Comparison of ENCODE assay signal across 8 mouse cellular contexts in the genomic region with DNA sequence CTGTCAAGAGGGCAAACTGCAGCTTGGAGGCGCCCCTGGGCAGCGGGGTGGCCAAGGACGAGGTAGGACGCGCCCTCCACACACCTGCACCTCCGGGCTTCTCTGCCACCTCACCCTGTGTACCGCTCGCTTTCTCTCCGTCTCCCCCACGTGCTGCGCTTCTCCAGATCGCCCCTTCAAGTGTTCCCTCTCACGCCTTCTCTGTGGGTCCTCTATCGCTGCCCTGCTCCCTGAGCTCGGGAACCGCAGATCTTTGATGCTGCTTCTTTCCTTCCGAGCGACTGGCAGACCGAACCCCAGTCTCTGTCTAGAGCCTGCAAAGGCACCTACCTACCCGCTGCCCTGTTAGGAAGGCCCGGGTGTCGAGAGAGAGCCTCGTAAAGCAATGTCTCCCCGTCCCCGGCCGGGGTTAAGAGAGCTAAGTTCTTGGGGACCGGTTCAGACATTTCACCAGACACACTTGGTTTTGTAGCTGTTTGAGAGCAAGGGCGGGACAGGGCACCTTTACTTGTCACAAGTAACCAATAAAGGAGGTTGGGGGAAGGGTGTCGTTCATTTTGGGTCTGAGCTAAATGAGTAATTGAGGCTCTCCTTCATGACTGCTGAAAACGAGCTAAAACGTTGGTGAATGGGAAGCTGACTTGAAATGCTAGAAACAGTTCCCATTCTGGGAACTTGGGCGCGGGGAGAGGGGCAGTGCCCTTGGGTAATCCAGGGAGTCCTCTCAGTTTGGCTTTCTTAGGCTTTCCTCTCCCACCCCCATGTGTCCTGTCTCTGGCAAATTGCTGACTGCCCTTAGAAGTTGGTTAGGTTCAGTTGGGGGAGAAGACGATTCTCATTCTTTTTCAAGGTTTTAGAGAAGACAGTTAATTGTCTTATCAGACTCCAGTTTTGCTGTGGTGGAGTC.
DNase-seq lines count a peak whose midpoint lies in the region; ATAC-seq and TF ChIP-seq lines count a peak whose summit lies in the region.

No protein-coding gene starts in this region.

- peak overlapping the region; percentile 92 for H3K4me2 ChIP-seq in hindbrain, embryonic 13.5 days
- peak overlapping the region; percentile 79 for H3K4me2 ChIP-seq in liver, embryonic 14.5 days (ENCODE audit: low read depth)
- peak overlapping the region; percentile 97 for H3K4me2 ChIP-seq in neural tube, embryonic 15.5 days

- H3K27me3 ChIP-seq in embryonic facial prominence, embryonic 10.5 days (replicated peaks; ENCODE audit: low read depth, poor library complexity, severe bottlenecking), result peaks cover 53% of the 10 kb centered on the region
- peaks cover 42% of the 10 kb centered on the region for H3K27me3 ChIP-seq in hindbrain, embryonic 13.5 days
- H3K27me3 ChIP-seq in liver, embryonic 14.5 days (ENCODE audit: control insufficient read depth, insufficient read depth, low read length), result peaks cover 6% of the 10 kb centered on the region
- peaks cover 28% of the 10 kb centered on the region for H3K27me3 ChIP-seq in neural tube, embryonic 15.5 days (replicated peaks)

- DNase-seq in kidney, adult 9 months, result peak; percentile 56
- DNase-seq in kidney, adult 18-20 months, result no peak
- DNase-seq in Muller cell, postnatal 12 days (ENCODE audit: inconsistent ontology term), result peak; percentile 41
- DNase-seq in embryonic facial prominence, embryonic 10.5 days (ENCODE audit: low spot score), result peak; percentile 43
- DNase-seq in liver, embryonic 14.5 days (ENCODE audit: low read depth in 3 of 3, low spot score in 3 of 3), result no peak
- DNase-seq in urinary bladder, postnatal 4 days (ENCODE audit: low spot score in 2 of 2), result no peak

- peak overlapping the region; percentile 19; the same call in 1 of the 2 replicates for H3K27ac ChIP-seq in embryonic facial prominence, embryonic 10.5 days (replicated peaks)
- no peak overlapping the region for H3K27ac ChIP-seq in hindbrain, embryonic 13.5 days
- H3K27ac ChIP-seq in liver, embryonic 14.5 days, result no peak overlapping the region
- no peak overlapping the region; the same call in 1 of the 2 replicates for H3K27ac ChIP-seq in neural tube, embryonic 15.5 days (replicated peaks)

- no peaks in the 10 kb centered on the region for H3K36me3 ChIP-seq in embryonic facial prominence, embryonic 10.5 days (replicated peaks)
- H3K36me3 ChIP-seq in hindbrain, embryonic 13.5 days, result no peaks in the 10 kb centered on the region
- H3K36me3 ChIP-seq in liver, embryonic 14.5 days (replicated peaks; ENCODE audit: control insufficient read depth, insufficient read depth, low read depth), result no peaks in the 10 kb centered on the region
- H3K36me3 ChIP-seq in neural tube, embryonic 15.5 days, result no peaks in the 10 kb centered on the region

- no peaks in the 10 kb centered on the region for H3K9me3 ChIP-seq in embryonic facial prominence, embryonic 10.5 days
- H3K9me3 ChIP-seq in hindbrain, embryonic 13.5 days, result no peaks in the 10 kb centered on the region
- no peaks in the 10 kb centered on the region for H3K9me3 ChIP-seq in liver, embryonic 14.5 days (ENCODE audit: control insufficient read depth, low read length)
- H3K9me3 ChIP-seq in neural tube, embryonic 15.5 days (replicated peaks), result no peaks in the 10 kb centered on the region

- no peak for TF ChIP-seq EP300 in liver, embryonic 14.5 days (IDR thresholded peaks at IDR 0.05; ENCODE audit: low read depth)

- H3K4me3 ChIP-seq in embryonic facial prominence, embryonic 10.5 days, result peak overlapping the region; percentile 68
- peak overlapping the region; percentile 58 for H3K4me3 ChIP-seq in hindbrain, embryonic 13.5 days
- peak overlapping the region; percentile 39 to 58 for H3K4me3 ChIP-seq in liver, embryonic 14.5 days (ENCODE audit: insufficient read depth in 1 of 2, low read depth in 2 of 2, low read length in 2 of 2)
- H3K4me3 ChIP-seq in neural tube, embryonic 15.5 days (replicated peaks), result peak overlapping the region; percentile 58

- peaks cover 23% of the 10 kb centered on the region for H3K4me1 ChIP-seq in embryonic facial prominence, embryonic 10.5 days
- H3K4me1 ChIP-seq in hindbrain, embryonic 13.5 days (replicated peaks), result peaks cover 20% of the 10 kb centered on the region
- peaks cover 0 to 17% of the 10 kb centered on the region in 2 experiments; a peak in 2 of 4 replicates for H3K4me1 ChIP-seq in liver, embryonic 14.5 days (replicated peaks; ENCODE audit: control insufficient read depth in 2 of 2, insufficient read depth in 2 of 2, low read length in 1 of 2)
- H3K4me1 ChIP-seq in neural tube, embryonic 15.5 days, result peaks cover 24% of the 10 kb centered on the region

- 4% methylated on average over 34 of the region's 34 CpGs for WGBS in embryonic facial prominence, embryonic 10.5 days
- WGBS in hindbrain, embryonic 13.5 days, result 4% methylated on average over 34 of the region's 34 CpGs
- under 1% methylated on average over 34 of the region's 34 CpGs for WGBS in liver, embryonic 14.5 days (ENCODE audit: insufficient replicate concordance)
- 3% methylated on average over 34 of the region's 34 CpGs for WGBS in neural tube, embryonic 15.5 days

- H3K9ac ChIP-seq in hindbrain, embryonic 13.5 days, result peak overlapping the region; percentile 74
- H3K9ac ChIP-seq in liver, embryonic 14.5 days (replicated peaks), result peak overlapping the region; percentile 53
- peak overlapping the region; percentile 57 for H3K9ac ChIP-seq in neural tube, embryonic 15.5 days (replicated peaks)

- TF ChIP-seq CTCF in liver, embryonic 14.5 days (IDR thresholded peaks at IDR 0.05; ENCODE audit: low read depth), result no peak

- ATAC-seq in hindbrain, embryonic 13.5 days (ENCODE audit: low FRiP score), result peak; percentile 71; the same call in 1 of the 2 replicates
- ATAC-seq in liver, embryonic 14.5 days (ENCODE audit: insufficient read depth), result peak; percentile 64
- peak; percentile 72 for ATAC-seq in neural tube, embryonic 15.5 days (ENCODE audit: low FRiP score)

Comparison
In these comparisons a context has a peak if more than half of its experiments do, and no peak if none do; other contexts are left out.
1. DNase-seq: peak in kidney, adult 9 months (single experiment), Muller cell, postnatal 12 days (single experiment) and embryonic facial prominence, embryonic 10.5 days (single experiment); none in kidney, adult 18-20 months (single experiment), liver, embryonic 14.5 days (0 of 3) and urinary bladder, postnatal 4 days (0 of 2).
2. Peak in every context shown above with its lines, with median percentiles within 50 percentile points of each other: H3K4me3 ChIP-seq, ATAC-seq, H3K4me2 ChIP-seq and H3K9ac ChIP-seq.